Mouse (Mus musculus): Measurements from ENCODE around the gene Kcna5. TPM values are rescaled to one million over a fixed set of nuclear protein-coding genes. Genes with fewer than 3 reads are reported as not detected.

Kcna5 gene
- polyA plus RNA-seq, 2 experiments, result 0.03 to 0.04 TPM

DNA sequence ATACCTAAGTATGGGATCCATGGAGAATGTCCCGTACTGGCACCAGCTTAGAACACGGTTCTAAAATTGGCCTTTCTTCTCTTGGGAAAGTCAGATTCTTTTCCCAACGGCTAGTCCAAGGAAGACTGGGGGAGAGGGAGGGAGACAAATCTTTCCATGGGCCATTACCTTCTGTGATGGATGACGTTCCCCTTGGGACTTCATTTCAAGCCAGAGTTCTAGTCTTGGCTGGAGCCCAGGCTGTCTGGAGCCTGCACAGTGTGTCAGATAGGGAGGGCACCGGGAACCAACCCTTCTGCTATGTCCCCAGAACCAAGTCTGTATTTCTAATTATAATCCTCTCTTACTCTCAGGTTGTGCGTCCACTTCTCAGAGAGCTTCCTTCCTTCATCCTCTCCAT, 26.5 kb downstream of the Kcna5 start:
- ATAC-seq (ENCODE audit: insufficient read depth), result no peak
- 63% methylated on average over 6 of the region's 6 CpGs for WGBS (ENCODE audit: insufficient replicate concordance)
- no peak overlapping the region for H3K9ac ChIP-seq (replicated peaks)

DNA sequence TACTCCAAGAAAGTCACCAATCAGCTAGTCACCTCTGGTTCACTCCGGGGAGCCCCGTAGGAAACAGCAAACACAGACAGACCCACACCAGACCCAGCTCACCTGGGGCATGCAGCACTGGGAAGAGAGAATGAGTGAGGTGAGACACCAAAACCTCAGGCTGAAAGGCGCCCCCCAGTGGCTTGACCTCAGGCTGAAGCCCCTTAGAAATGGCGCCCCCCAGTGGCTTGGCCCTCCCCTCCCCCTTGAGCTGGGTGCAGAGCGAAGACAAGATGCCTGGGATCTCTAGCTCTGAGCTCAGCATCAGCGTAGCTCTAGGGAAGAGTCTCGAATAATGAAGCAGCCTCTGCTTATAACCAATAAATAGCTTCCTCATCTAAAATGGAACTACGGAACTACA, 31.3 kb downstream of the Kcna5 start:
- Histone ChIP-seq H3K4me3 (ENCODE audit: insufficient read depth in 1 of 2, low read depth in 2 of 2, low read length in 2 of 2) (no peak overlapping the region), H3K4me2 (ENCODE audit: low read depth) (no peak overlapping the region), H3K9me3 (ENCODE audit: control insufficient read depth, low read length) (no peaks in the 10 kb centered on the region), H3K27me3 (ENCODE audit: control insufficient read depth, insufficient read depth, low read length) (no peaks in the 10 kb centered on the region), H3K9ac (replicated peaks) (no peak overlapping the region), H3K36me3 (replicated peaks; ENCODE audit: control insufficient read depth, insufficient read depth, low read depth) (no peaks in the 10 kb centered on the region), H3K27ac (no peak overlapping the region), H3K4me1 (replicated peaks; ENCODE audit: control insufficient read depth in 2 of 2, insufficient read depth in 2 of 2, low read length in 1 of 2) (peaks cover 0 to 2% of the 10 kb centered on the region in 2 experiments; a peak in 1 of 4 replicates)
- 69% methylated on average over 8 of the region's 8 CpGs for WGBS (ENCODE audit: insufficient replicate concordance)
- TF ChIP-seq CTCF (IDR thresholded peaks at IDR 0.05; ENCODE audit: low read depth), result peak; percentile 27; the same call in 1 of the 2 replicates
- no peak for TF ChIP-seq EP300 (IDR thresholded peaks at IDR 0.05; ENCODE audit: low read depth)
- ATAC-seq (ENCODE audit: insufficient read depth), result no peak
- DNase-seq (ENCODE audit: low read depth in 3 of 3, low spot score in 3 of 3), result no peak

More for the DNA sequence above, 26.5 kb downstream of the Kcna5 start:
- no peaks in the 10 kb centered on the region for H3K9me3 ChIP-seq (ENCODE audit: control insufficient read depth, low read length)
- H3K4me3 ChIP-seq (ENCODE audit: insufficient read depth in 1 of 2, low read depth in 2 of 2, low read length in 2 of 2), result no peak overlapping the region
- TF ChIP-seq CTCF (IDR thresholded peaks at IDR 0.05; ENCODE audit: low read depth), result no peak
- TF ChIP-seq EP300 (IDR thresholded peaks at IDR 0.05; ENCODE audit: low read depth), result no peak
- no peak overlapping the region for H3K27ac ChIP-seq
- no peaks in the 10 kb centered on the region for H3K4me1 ChIP-seq (replicated peaks; ENCODE audit: control insufficient read depth in 2 of 2, insufficient read depth in 2 of 2, low read length in 1 of 2)
- no peak overlapping the region for H3K4me2 ChIP-seq (ENCODE audit: low read depth)
- no peak for DNase-seq (ENCODE audit: low read depth in 3 of 3, low spot score in 3 of 3)
- H3K36me3 ChIP-seq (replicated peaks; ENCODE audit: control insufficient read depth, insufficient read depth, low read depth), result no peaks in the 10 kb centered on the region
- no peaks in the 10 kb centered on the region for H3K27me3 ChIP-seq (ENCODE audit: control insufficient read depth, insufficient read depth, low read length)

DNA sequence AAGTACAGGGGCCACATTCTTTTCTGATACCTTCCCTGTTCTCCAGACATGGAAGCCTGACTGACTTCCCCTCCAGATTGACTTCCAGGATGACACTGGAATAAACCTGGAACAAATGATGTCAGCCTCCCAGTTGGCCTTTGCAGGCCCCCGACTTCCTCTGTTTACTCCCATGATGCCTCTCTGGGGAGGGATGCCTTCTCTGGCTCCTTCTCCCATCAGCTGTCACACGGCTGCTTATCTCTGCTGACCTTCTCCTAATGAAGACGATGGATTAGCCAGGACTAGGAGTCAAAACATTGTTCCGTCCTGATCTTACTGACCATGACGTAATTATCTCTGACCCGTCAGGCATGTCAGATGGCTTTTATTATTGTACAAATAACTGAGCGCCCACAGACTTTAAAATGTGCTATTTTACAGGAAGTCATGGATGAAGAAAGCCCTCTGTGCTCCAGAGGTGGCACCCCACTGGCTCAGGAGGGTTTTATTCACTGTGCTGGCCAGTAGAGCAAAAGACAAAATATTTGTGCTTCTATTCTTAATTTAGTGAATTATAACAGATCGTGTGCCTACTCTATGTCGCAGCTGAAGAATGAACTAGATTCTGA, 32.4 kb downstream of the Kcna5 start:
- Histone ChIP-seq H3K36me3 (replicated peaks; ENCODE audit: control insufficient read depth, insufficient read depth, low read depth) (no peaks in the 10 kb centered on the region), H3K4me1 (replicated peaks; ENCODE audit: control insufficient read depth in 2 of 2, insufficient read depth in 2 of 2, low read length in 1 of 2) (peaks cover 0 to 2% of the 10 kb centered on the region in 2 experiments; a peak in 1 of 4 replicates), H3K9ac (replicated peaks) (no peak overlapping the region), H3K4me2 (ENCODE audit: low read depth) (no peak overlapping the region), H3K27ac (no peak overlapping the region), H3K4me3 (ENCODE audit: insufficient read depth in 1 of 2, low read depth in 2 of 2, low read length in 2 of 2) (no peak overlapping the region), H3K27me3 (ENCODE audit: control insufficient read depth, insufficient read depth, low read length) (no peaks in the 10 kb centered on the region), H3K9me3 (ENCODE audit: control insufficient read depth, low read length) (no peaks in the 10 kb centered on the region)
- ATAC-seq (ENCODE audit: insufficient read depth) (no peak), DNase-seq (ENCODE audit: low read depth in 3 of 3, low spot score in 3 of 3) (no peak)
- no peak for TF ChIP-seq EP300 (IDR thresholded peaks at IDR 0.05; ENCODE audit: low read depth)
- TF ChIP-seq CTCF (IDR thresholded peaks at IDR 0.05; ENCODE audit: low read depth), result no peak
- WGBS (ENCODE audit: insufficient replicate concordance), result 47% methylated on average over 9 of the region's 9 CpGs

DNA sequence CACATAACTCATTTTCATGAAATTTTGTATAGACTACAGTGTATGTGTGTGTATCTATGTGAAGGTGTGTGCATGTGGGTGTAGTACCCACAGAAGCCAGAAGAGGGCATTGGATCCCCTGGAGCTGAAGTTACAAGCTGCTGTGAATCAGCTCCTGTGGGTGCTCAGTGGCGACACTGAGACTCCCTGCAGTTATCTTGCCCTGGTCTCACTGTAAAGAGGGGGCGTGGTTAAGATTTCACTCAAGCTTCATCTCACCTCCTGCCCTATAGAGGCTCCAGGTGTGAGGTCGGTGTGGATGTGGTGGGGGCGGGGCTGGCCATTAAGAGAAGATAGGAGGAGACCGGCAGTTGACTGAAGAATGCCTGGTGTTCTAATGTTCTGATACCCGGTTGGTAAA, 34.2 kb downstream of the Kcna5 start:
- Histone ChIP-seq H3K4me3 (ENCODE audit: insufficient read depth in 1 of 2, low read depth in 2 of 2, low read length in 2 of 2) (no peak overlapping the region), H3K9ac (replicated peaks) (no peak overlapping the region), H3K36me3 (replicated peaks; ENCODE audit: control insufficient read depth, insufficient read depth, low read depth) (no peaks in the 10 kb centered on the region), H3K4me2 (ENCODE audit: low read depth) (no peak overlapping the region), H3K27me3 (ENCODE audit: control insufficient read depth, insufficient read depth, low read length) (no peaks in the 10 kb centered on the region), H3K27ac (no peak overlapping the region), H3K4me1 (replicated peaks; ENCODE audit: control insufficient read depth in 2 of 2, insufficient read depth in 2 of 2, low read length in 1 of 2) (peaks cover 0 to 2% of the 10 kb centered on the region in 2 experiments; a peak in 1 of 4 replicates), H3K9me3 (ENCODE audit: control insufficient read depth, low read length) (no peaks in the 10 kb centered on the region)
- WGBS (ENCODE audit: insufficient replicate concordance), result 66% methylated on average over 6 of the region's 6 CpGs
- no peak for ATAC-seq (ENCODE audit: insufficient read depth)
- TF ChIP-seq EP300 (IDR thresholded peaks at IDR 0.05; ENCODE audit: low read depth), result no peak
- TF ChIP-seq CTCF (IDR thresholded peaks at IDR 0.05; ENCODE audit: low read depth), result peak; percentile 24
- no peak for DNase-seq (ENCODE audit: low read depth in 3 of 3, low spot score in 3 of 3)

DNA sequence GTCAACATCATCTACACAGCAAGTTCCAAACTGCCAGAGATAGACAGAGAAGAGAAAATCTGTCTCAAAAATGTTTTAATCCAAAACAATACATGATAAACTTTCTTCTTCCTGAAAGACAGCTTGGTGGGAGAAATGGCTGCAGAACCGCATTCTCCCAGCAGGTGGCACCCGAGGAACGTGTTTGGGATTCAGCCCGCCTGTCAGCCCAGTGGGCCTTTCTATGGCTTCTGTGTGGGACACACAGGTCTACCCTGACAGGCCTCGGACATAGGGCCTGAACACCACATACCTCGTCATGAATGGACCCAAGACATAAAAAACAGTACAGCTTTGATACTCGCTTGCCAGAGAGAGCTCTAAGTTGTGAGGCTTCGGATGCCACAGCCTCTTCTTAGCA, 35.1 kb downstream of the Kcna5 start:
- Histone ChIP-seq H3K9ac (replicated peaks) (no peak overlapping the region), H3K4me2 (ENCODE audit: low read depth) (no peak overlapping the region), H3K27ac (no peak overlapping the region), H3K27me3 (ENCODE audit: control insufficient read depth, insufficient read depth, low read length) (no peaks in the 10 kb centered on the region), H3K4me3 (ENCODE audit: insufficient read depth in 1 of 2, low read depth in 2 of 2, low read length in 2 of 2) (no peak overlapping the region), H3K36me3 (replicated peaks; ENCODE audit: control insufficient read depth, insufficient read depth, low read depth) (no peaks in the 10 kb centered on the region), H3K4me1 (replicated peaks; ENCODE audit: control insufficient read depth in 2 of 2, insufficient read depth in 2 of 2, low read length in 1 of 2) (peaks cover 0 to 2% of the 10 kb centered on the region in 2 experiments; a peak in 1 of 4 replicates), H3K9me3 (ENCODE audit: control insufficient read depth, low read length) (no peaks in the 10 kb centered on the region)
- 15% methylated on average over 8 of the region's 8 CpGs for WGBS (ENCODE audit: insufficient replicate concordance)
- ATAC-seq (ENCODE audit: insufficient read depth) (no peak), DNase-seq (ENCODE audit: low read depth in 3 of 3, low spot score in 3 of 3) (peak in 1 of 3 experiments; percentile 3)
- TF ChIP-seq EP300 (IDR thresholded peaks at IDR 0.05; ENCODE audit: low read depth) (no peak), CTCF (IDR thresholded peaks at IDR 0.05; ENCODE audit: low read depth) (peak; percentile 80)
